Mouse (Mus musculus): Measurements from ENCODE around the gene Prcp. TPM values are rescaled to one million over a fixed set of nuclear protein-coding genes. Genes with fewer than 3 reads are reported as not detected.
A peak's percentile ranks its signal among the peaks of the same experiment; 100 is the strongest.

Prcp gene
- total RNA-seq (2012; rRNA removed), result 27.7 and 37.7 TPM in 2 replicates

- peak within 1 kb of the TSS; percentile 97 for H3K9ac ChIP-seq (ENCODE audit: insufficient read depth, low read depth, low read length, poor library complexity, severe bottlenecking)
- in situ Hi-C loops (cut with MboI; ENCODE audit: low sequenced_read_pairs in 2 of 2, unreplicated experiment in 2 of 2), result no loop called here
These were observed at the start of gene Prcp, which contains the start of gene Ddias for GRCm38 (mm10) chr7:92874116-92874675. Gene Prcp (plus strand): TSS chr7:92874470. Gene Ddias (minus strand): TSS chr7:92874247.

GRCm38 (mm10) chr7:92826248-92826647 lies 48.0 kb upstream of the Prcp start:
- DNase-seq (ENCODE audit: low read depth, low spot score), result no peak
- TF ChIP-seq HCFC1 (IDR thresholded peaks at IDR 0.05; ENCODE audit: borderline replicate concordance, insufficient read depth, low read length) (no peak), MAFK (IDR thresholded peaks at IDR 0.05; ENCODE audit: insufficient read depth, low read depth, low read length) (no peak), ZC3H11A (IDR thresholded peaks at IDR 0.05; ENCODE audit: borderline replicate concordance, low read depth, low read length) (no peak), ZNF384 (IDR thresholded peaks at IDR 0.05; ENCODE audit: low read depth, low read length) (no peak), CHD2 (IDR thresholded peaks at IDR 0.05; ENCODE audit: low read depth, low read length) (no peak)
- H3K27ac ChIP-seq (ENCODE audit: insufficient read depth, low read depth, low read length, poor library complexity, severe bottlenecking), result no peak overlapping the region

More at GRCm38 (mm10) chr7:92874116-92874675, at the start of gene Prcp, which contains the start of gene Ddias:
- H3K4me3 ChIP-seq (ENCODE audit: insufficient read depth in 1 of 2, low read depth in 1 of 2, low read length in 2 of 2, poor library complexity in 1 of 2, severe bottlenecking in 1 of 2), result peak within 1 kb of the TSS; percentile 78 to 98
- TF ChIP-seq MAFK (IDR thresholded peaks at IDR 0.05; ENCODE audit: insufficient read depth, low read depth, low read length) (no peak), HCFC1 (IDR thresholded peaks at IDR 0.05; ENCODE audit: borderline replicate concordance, insufficient read depth, low read length) (no peak)
- H3K9me3 ChIP-seq (ENCODE audit: control insufficient read depth, insufficient read depth, low read depth, low read length), result no peaks in the 10 kb centered on the region
- peak within 1 kb of the TSS; percentile 92 for H3K27ac ChIP-seq (ENCODE audit: insufficient read depth, low read depth, low read length, poor library complexity, severe bottlenecking)
- 0 out of 4 replicates have a peak, but pooled peaks cover 0 to 3% of the 10 kb centered on the region in 2 experiments for H3K4me1 ChIP-seq (ENCODE audit: control insufficient read depth in 2 of 2, insufficient read depth in 2 of 2, low read length in 2 of 2, poor library complexity in 1 of 2)
- peaks cover 6% of the 10 kb centered on the region for H3K36me3 ChIP-seq (ENCODE audit: control insufficient read depth, insufficient read depth, low read length, poor library complexity, severe bottlenecking)
- DNase-seq (ENCODE audit: low read depth, low spot score), result peak; percentile 89

GRCm38 (mm10) chr7:92827981-92828380 lies 46.3 kb upstream of the Prcp start:
- Histone ChIP-seq H3K4me3 (ENCODE audit: insufficient read depth in 1 of 2, low read depth in 1 of 2, low read length in 2 of 2, poor library complexity in 1 of 2, severe bottlenecking in 1 of 2) (no peak overlapping the region), H3K9ac (ENCODE audit: insufficient read depth, low read depth, low read length, poor library complexity, severe bottlenecking) (no peak overlapping the region), H3K36me3 (ENCODE audit: control insufficient read depth, insufficient read depth, low read length, poor library complexity, severe bottlenecking) (no peaks in the 10 kb centered on the region), H3K27ac (ENCODE audit: insufficient read depth, low read depth, low read length, poor library complexity, severe bottlenecking) (no peak overlapping the region), H3K4me1 (ENCODE audit: control insufficient read depth in 2 of 2, insufficient read depth in 2 of 2, low read length in 2 of 2, poor library complexity in 1 of 2) (no peaks in the 10 kb centered on the region), H3K9me3 (ENCODE audit: control insufficient read depth, insufficient read depth, low read depth, low read length) (no peaks in the 10 kb centered on the region)
- TF ChIP-seq HCFC1 (IDR thresholded peaks at IDR 0.05; ENCODE audit: borderline replicate concordance, insufficient read depth, low read length) (no peak), CHD2 (IDR thresholded peaks at IDR 0.05; ENCODE audit: low read depth, low read length) (no peak), ZNF384 (IDR thresholded peaks at IDR 0.05; ENCODE audit: low read depth, low read length) (no peak), ZC3H11A (IDR thresholded peaks at IDR 0.05; ENCODE audit: borderline replicate concordance, low read depth, low read length) (no peak), MAFK (IDR thresholded peaks at IDR 0.05; ENCODE audit: insufficient read depth, low read depth, low read length) (no peak)
- DNase-seq (ENCODE audit: low read depth, low spot score), result no peak
- in situ Hi-C loops (cut with MboI; ENCODE audit: low sequenced_read_pairs in 2 of 2, unreplicated experiment in 2 of 2), result no loop called here

More at GRCm38 (mm10) chr7:92826248-92826647, 48.0 kb upstream of the Prcp start:
- Histone ChIP-seq H3K4me1 (ENCODE audit: control insufficient read depth in 2 of 2, insufficient read depth in 2 of 2, low read length in 2 of 2, poor library complexity in 1 of 2) (no peaks in the 10 kb centered on the region), H3K36me3 (ENCODE audit: control insufficient read depth, insufficient read depth, low read length, poor library complexity, severe bottlenecking) (no peaks in the 10 kb centered on the region), H3K4me3 (ENCODE audit: insufficient read depth in 1 of 2, low read depth in 1 of 2, low read length in 2 of 2, poor library complexity in 1 of 2, severe bottlenecking in 1 of 2) (no peak overlapping the region), H3K9me3 (ENCODE audit: control insufficient read depth, insufficient read depth, low read depth, low read length) (no peaks in the 10 kb centered on the region), H3K9ac (ENCODE audit: insufficient read depth, low read depth, low read length, poor library complexity, severe bottlenecking) (no peak overlapping the region)
- in situ Hi-C loops (cut with MboI; ENCODE audit: low sequenced_read_pairs in 2 of 2, unreplicated experiment in 2 of 2), result no loop called here

GRCm38 (mm10) chr7:92832395-92832794 lies 41.9 kb upstream of the Prcp start:
- in situ Hi-C loops (cut with MboI; ENCODE audit: low sequenced_read_pairs in 2 of 2, unreplicated experiment in 2 of 2), result no loop called here
- Histone ChIP-seq H3K4me1 (ENCODE audit: control insufficient read depth in 2 of 2, insufficient read depth in 2 of 2, low read length in 2 of 2, poor library complexity in 1 of 2) (no peaks in the 10 kb centered on the region), H3K9ac (ENCODE audit: insufficient read depth, low read depth, low read length, poor library complexity, severe bottlenecking) (no peak overlapping the region), H3K9me3 (ENCODE audit: control insufficient read depth, insufficient read depth, low read depth, low read length) (no peaks in the 10 kb centered on the region), H3K36me3 (ENCODE audit: control insufficient read depth, insufficient read depth, low read length, poor library complexity, severe bottlenecking) (no peaks in the 10 kb centered on the region), H3K27ac (ENCODE audit: insufficient read depth, low read depth, low read length, poor library complexity, severe bottlenecking) (no peak overlapping the region), H3K4me3 (ENCODE audit: insufficient read depth in 1 of 2, low read depth in 1 of 2, low read length in 2 of 2, poor library complexity in 1 of 2, severe bottlenecking in 1 of 2) (no peak overlapping the region)
- no peak for TF ChIP-seq MAFK (IDR thresholded peaks at IDR 0.05; ENCODE audit: insufficient read depth, low read depth, low read length)
- TF ChIP-seq ZC3H11A (IDR thresholded peaks at IDR 0.05; ENCODE audit: borderline replicate concordance, low read depth, low read length), result no peak
- TF ChIP-seq HCFC1 (IDR thresholded peaks at IDR 0.05; ENCODE audit: borderline replicate concordance, insufficient read depth, low read length), result no peak
- TF ChIP-seq ZNF384 (IDR thresholded peaks at IDR 0.05; ENCODE audit: low read depth, low read length), result no peak
- TF ChIP-seq CHD2 (IDR thresholded peaks at IDR 0.05; ENCODE audit: low read depth, low read length), result no peak
- DNase-seq (ENCODE audit: low read depth, low spot score), result no peak

All from ES-E14 (cell line).